In the genomic region with DNA sequence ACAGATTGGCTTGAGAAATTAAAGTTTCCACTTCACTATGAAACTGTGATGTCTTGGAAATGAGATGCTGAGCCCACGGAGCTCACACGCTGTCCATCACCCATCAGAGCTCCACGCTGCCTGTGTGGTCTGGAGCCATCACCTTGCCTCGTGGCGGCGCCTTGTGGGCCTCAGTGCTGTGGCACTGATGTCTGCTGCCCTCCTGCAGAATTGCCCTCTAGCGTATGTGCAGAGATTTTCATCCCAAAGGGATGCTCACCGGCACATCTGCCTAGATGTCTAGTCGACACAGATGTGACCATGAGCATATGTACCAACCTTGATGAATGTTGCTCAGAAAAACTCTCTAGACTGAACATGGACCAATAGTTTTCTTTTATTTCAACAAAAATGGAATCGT, we compare ENCODE assay signal across 27 mouse cellular contexts.
DNase-seq lines count a peak whose midpoint lies in the region; ATAC-seq and TF ChIP-seq lines count a peak whose summit lies in the region.
"Had no signal": no experiment of that assay in that cellular context is flagged by ENCODE, and none has a peak within 500 bp of the region (broad histone marks: within the 10 kb centered on the region; RNA-seq: fewer than 3 reads in every experiment).

No protein-coding gene starts in this region.

- dilution Hi-C loops in CH12.LX (cut with MboI; ENCODE audit: extremely low pct_ligation_motif_present, extremely low pct_unique_long_range_greater_than_20kb, low sequenced_read_pairs), result no loop called here

- no peak overlapping the region for H3K4me2 ChIP-seq in kidney, postnatal 0 days (ENCODE audit: low read length)
- H3K4me2 ChIP-seq in CH12.LX (ENCODE audit: insufficient read depth, low read depth, poor library complexity, severe bottlenecking), result no peak overlapping the region
- H3K4me2 ChIP-seq: embryonic facial prominence, embryonic 13.5 days; forebrain, embryonic 12.5 days; hindbrain, embryonic 12.5 days; kidney, embryonic 15.5 days; liver, embryonic 12.5 days had no signal

- H3K9me3 ChIP-seq in kidney, postnatal 0 days (replicated peaks; ENCODE audit: low read length), result no peaks in the 10 kb centered on the region
- no peaks in the 10 kb centered on the region for H3K9me3 ChIP-seq in CH12.LX (replicated peaks; ENCODE audit: low read length)
- H3K9me3 ChIP-seq: embryonic facial prominence, embryonic 13.5 days; forebrain, embryonic 12.5 days; hindbrain, embryonic 12.5 days; kidney, embryonic 15.5 days; liver, embryonic 12.5 days had no signal

- peak; percentile 43 for TF ChIP-seq RAD21 in CH12.LX (IDR thresholded peaks at IDR 0.05; ENCODE audit: low read depth, low read length)

- no peak overlapping the region for H3K9ac ChIP-seq in kidney, postnatal 0 days (ENCODE audit: low read depth, low read length)
- H3K9ac ChIP-seq in CH12.LX (ENCODE audit: insufficient read depth, low read depth), result no peak overlapping the region
- H3K9ac ChIP-seq: embryonic facial prominence, embryonic 13.5 days; forebrain, embryonic 12.5 days; hindbrain, embryonic 12.5 days; kidney, embryonic 15.5 days; liver, embryonic 12.5 days; liver, postnatal 0 days had no signal

- H3K4me3 ChIP-seq in cerebellum, adult 2 months (replicated peaks; ENCODE audit: insufficient read depth, low read depth, low read length), result no peak overlapping the region
- no peak overlapping the region for H3K4me3 ChIP-seq in kidney, postnatal 0 days (replicated peaks; ENCODE audit: low read depth, low read length)
- no peak overlapping the region for H3K4me3 ChIP-seq in CH12.LX (replicated peaks in 1 of 3; ENCODE audit: low read depth in 2 of 3, low read length in 2 of 3, poor library complexity in 1 of 3)
- H3K4me3 ChIP-seq: embryonic facial prominence, embryonic 13.5 days; erythroblast, embryonic 14.5 days; forebrain, embryonic 12.5 days; hindbrain, embryonic 12.5 days; kidney, embryonic 15.5 days; liver, embryonic 12.5 days had no signal

- ATAC-seq in kidney, postnatal 0 days (replicated peaks; ENCODE audit: low FRiP score, low read depth), result no peak
- ATAC-seq: activated CD4-positive, CD25-positive, alpha-beta regulatory T cell, adult 4 months; liver, embryonic 12.5 days; liver, postnatal 0 days had no signal

- in situ Hi-C loops in CH12.LX (cut with MboI; ENCODE audit: low pct_ligation_motif_present, low pct_unique_long_range_greater_than_20kb, low sequenced_read_pairs), result no loop called here

- no peak for TF ChIP-seq POLR2A in cerebellum, adult 2 months (IDR thresholded peaks at IDR 0.05; ENCODE audit: borderline replicate concordance, insufficient read depth, low read length)
- TF ChIP-seq POLR2A in CH12.LX (IDR thresholded peaks at IDR 0.05; ENCODE audit: low read depth, low read length), result no peak
- no peak for TF ChIP-seq POLR2A in brain, embryonic 14.5 days (IDR thresholded peaks at IDR 0.05; ENCODE audit: borderline replicate concordance, extremely low read depth, insufficient read depth, insufficient read length, poor library complexity, severe bottlenecking)

- 69% methylated on average over 10 of the region's 10 CpGs for WGBS in cerebellum, adult 2 months
- 79% methylated on average over 10 of the region's 10 CpGs for WGBS in kidney, postnatal 0 days

- 0 out of 2 replicates have a peak, but pooled peaks have one; percentile 17 for TF ChIP-seq CTCF in cerebellum, adult 2 months (IDR thresholded peaks at IDR 0.05; ENCODE audit: borderline replicate concordance, insufficient read depth, low read depth, low read length)
- TF ChIP-seq CTCF in kidney, postnatal 0 days (IDR thresholded peaks at IDR 0.05; ENCODE audit: low read depth), result peak; percentile 32; the same call in 1 of the 2 replicates
- TF ChIP-seq CTCF in CH12.LX (conservative IDR thresholded peaks at IDR 0.05 in 1 of 2, IDR thresholded peaks at IDR 0.05 in 1 of 2; ENCODE audit: low read depth in 2 of 2, low read length in 2 of 2), result peak in 1 of 2 experiments; percentile 91; a peak in 2 of 4 replicates
- TF ChIP-seq CTCF in brain, embryonic 14.5 days (IDR thresholded peaks at IDR 0.05; ENCODE audit: borderline replicate concordance, extremely low read depth, insufficient read depth, insufficient read length), result peak; percentile 4; the same call in 1 of the 2 replicates

- no peak overlapping the region for H3K27ac ChIP-seq in cerebellum, adult 2 months (ENCODE audit: insufficient read depth, low read length)
- H3K27ac ChIP-seq in kidney, postnatal 0 days, result no peak overlapping the region
- H3K27ac ChIP-seq in CH12.LX (ENCODE audit: insufficient read depth, low read depth), result no peak overlapping the region
- H3K27ac ChIP-seq: embryonic facial prominence, embryonic 13.5 days; forebrain, embryonic 12.5 days; hindbrain, embryonic 12.5 days; kidney, embryonic 15.5 days; liver, embryonic 12.5 days had no signal

- H3K36me3 ChIP-seq in kidney, postnatal 0 days (ENCODE audit: insufficient read depth, low read length), result peaks cover 5% of the 10 kb centered on the region; the same call in 1 of the 2 replicates
- no peaks in the 10 kb centered on the region for H3K36me3 ChIP-seq in CH12.LX (replicated peaks in 1 of 2; ENCODE audit: control insufficient read depth in 1 of 2, insufficient read depth in 1 of 2, low read length in 1 of 2)
- H3K36me3 ChIP-seq: forebrain, embryonic 12.5 days; liver, embryonic 12.5 days had no signal

- TF ChIP-seq EP300 in CH12.LX (IDR thresholded peaks at IDR 0.05; ENCODE audit: low read length), result no peak

- no peaks in the 10 kb centered on the region for H3K79me2 ChIP-seq in CH12.LX (replicated peaks; ENCODE audit: control insufficient read depth, extremely low read depth, insufficient read depth, poor library complexity, severe bottlenecking)

- no peak for DNase-seq in cerebellum, adult 2 months
- DNase-seq in cerebellum, postnatal 4 days (ENCODE audit: low spot score in 2 of 2), result no peak
- DNase-seq in kidney, postnatal 0 days (ENCODE audit: low spot score), result no peak
- DNase-seq in kidney, postnatal 25 days, result no peak
- peak; percentile 8 for DNase-seq in CH12.LX (ENCODE audit: extremely low read depth)
- no peak for DNase-seq in brain, embryonic 14.5 days (ENCODE audit: low read depth)
- DNase-seq in thymus, postnatal 14 days, result no peak
- no peak for DNase-seq in adrenal gland, adult 8-10 months
- DNase-seq: adrenal gland, adult 2 months; cerebellum, adult 9-10 months; cerebellum, postnatal 36 days; gastrocnemius, postnatal 14 days; kidney, adult 18-20 months; kidney, postnatal 4 days; left cerebral cortex, postnatal 4 days; liver, postnatal 0 days; lung, postnatal 10 days; midbrain, embryonic 14.5 days; thymus, adult 18-20 months; thymus, postnatal 36 days had no signal

- H3K4me1 ChIP-seq in cerebellum, adult 2 months (ENCODE audit: control insufficient read depth, insufficient read depth, low read length), result no peaks in the 10 kb centered on the region
- H3K4me1 ChIP-seq in kidney, postnatal 0 days (replicated peaks; ENCODE audit: insufficient read depth, low read length), result no peaks in the 10 kb centered on the region
- H3K4me1 ChIP-seq in CH12.LX (ENCODE audit: control insufficient read depth in 1 of 2, insufficient read depth in 2 of 2), result no peaks in the 10 kb centered on the region
- H3K4me1 ChIP-seq: embryonic facial prominence, embryonic 13.5 days; forebrain, embryonic 12.5 days; hindbrain, embryonic 12.5 days; kidney, embryonic 15.5 days; liver, embryonic 12.5 days had no signal

- no peaks in the 10 kb centered on the region for H3K27me3 ChIP-seq in cerebellum, adult 2 months (ENCODE audit: control insufficient read depth, insufficient read depth, low read length)
- H3K27me3 ChIP-seq in kidney, postnatal 0 days (ENCODE audit: insufficient read depth, low read length), result no peaks in the 10 kb centered on the region
- no peaks in the 10 kb centered on the region for H3K27me3 ChIP-seq in CH12.LX (replicated peaks)
- H3K27me3 ChIP-seq: embryonic facial prominence, embryonic 13.5 days; forebrain, embryonic 12.5 days; hindbrain, embryonic 12.5 days; kidney, embryonic 15.5 days; liver, embryonic 12.5 days had no signal

TF ChIP-seq in CH12.LX, 34 proteins besides CTCF, POLR2A, EP300 and RAD21:
- TF ChIP-seq MAZ (IDR thresholded peaks at IDR 0.05; ENCODE audit: low read depth, low read length), result no peak
- peak; percentile 66 for TF ChIP-seq SMC3 (IDR thresholded peaks at IDR 0.05; ENCODE audit: low read depth, low read length)
- TF ChIP-seq MYC (IDR thresholded peaks at IDR 0.05; ENCODE audit: low read depth, low read length), result 0 out of 2 replicates have a peak, but pooled peaks have one; percentile 23
- no peak for TF ChIP-seq ZNF384 (IDR thresholded peaks at IDR 0.05; ENCODE audit: low read depth, low read length)
- TF ChIP-seq ZMIZ1 (IDR thresholded peaks at IDR 0.05; ENCODE audit: low read depth, low read length), result no peak
TF ChIP-seq in CH12.LX: peak in this region for 2.
